Mouse (Mus musculus): ENCODE measurements around the gene Gucy2e.

DNA sequence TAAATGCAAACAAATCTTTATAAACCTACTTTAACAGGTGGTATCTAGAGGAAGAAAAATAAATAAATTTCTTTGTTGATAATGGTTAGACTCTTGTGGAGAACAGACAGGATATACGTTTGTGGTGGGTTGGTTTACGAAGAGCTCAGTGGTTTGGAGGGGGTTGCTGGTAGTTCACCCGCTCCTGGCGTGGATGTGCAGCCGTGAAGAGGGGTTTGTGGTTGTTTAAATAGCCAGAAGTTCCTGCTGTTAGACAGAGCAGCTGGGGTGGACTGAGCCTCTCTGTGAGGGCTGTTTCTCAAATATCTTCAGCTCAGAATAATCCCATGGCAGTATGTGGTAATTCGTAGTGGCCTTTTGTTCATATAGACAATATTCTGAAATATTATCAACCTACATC lies 38.8 kb upstream of the Gucy2e start:
- TF ChIP-seq CTCF (IDR thresholded peaks at IDR 0.05; ENCODE audit: low read depth, low read length) (no peak), EP300 (IDR thresholded peaks at IDR 0.05; ENCODE audit: insufficient read depth, low read depth, low read length) (no peak), POLR2A (IDR thresholded peaks at IDR 0.05; ENCODE audit: insufficient read depth, low read length) (no peak)

Data from ES-Bruce4 (cell line).